Mouse (Mus musculus) hematopoietic stem cell, adult 5-6 weeks (primary cell): Measurements from ENCODE around the gene Nol4l. TPM values are rescaled to one million over a fixed set of nuclear protein-coding genes. Genes with fewer than 3 reads are reported as not detected.

Experiments
- ATAC-seq, 2 experiments: fragments of 125-278 bp in 1 of 2; replicated peaks in 1 of 2; 2 replicates each; pipeline ENCODE4 v1.8.0; 2016 to 2017; ENCODE audit warnings: inconsistent platforms in 2 of 2, mild to moderate bottlenecking in 2 of 2, moderate number of reproducible peaks in 2 of 2, low read depth in 1 of 2, moderate TSS enrichment in 1 of 2; ENCODE audit not compliant: low FRiP score in 2 of 2, poor library complexity in 2 of 2, severe bottlenecking in 2 of 2, insufficient read depth in 1 of 2, low TSS enrichment in 1 of 2
- total RNA-seq: library from RNA; stranded (forward); fragments of 172-1452, 232-1000 nt; gene quantifications from 2 replicates; pipeline ENCODE4 v1.2.3, GENCODE M21; 2017

The Nol4l gene
- 5.2 and 8.1 TPM in 2 replicates for total RNA-seq

DNA sequence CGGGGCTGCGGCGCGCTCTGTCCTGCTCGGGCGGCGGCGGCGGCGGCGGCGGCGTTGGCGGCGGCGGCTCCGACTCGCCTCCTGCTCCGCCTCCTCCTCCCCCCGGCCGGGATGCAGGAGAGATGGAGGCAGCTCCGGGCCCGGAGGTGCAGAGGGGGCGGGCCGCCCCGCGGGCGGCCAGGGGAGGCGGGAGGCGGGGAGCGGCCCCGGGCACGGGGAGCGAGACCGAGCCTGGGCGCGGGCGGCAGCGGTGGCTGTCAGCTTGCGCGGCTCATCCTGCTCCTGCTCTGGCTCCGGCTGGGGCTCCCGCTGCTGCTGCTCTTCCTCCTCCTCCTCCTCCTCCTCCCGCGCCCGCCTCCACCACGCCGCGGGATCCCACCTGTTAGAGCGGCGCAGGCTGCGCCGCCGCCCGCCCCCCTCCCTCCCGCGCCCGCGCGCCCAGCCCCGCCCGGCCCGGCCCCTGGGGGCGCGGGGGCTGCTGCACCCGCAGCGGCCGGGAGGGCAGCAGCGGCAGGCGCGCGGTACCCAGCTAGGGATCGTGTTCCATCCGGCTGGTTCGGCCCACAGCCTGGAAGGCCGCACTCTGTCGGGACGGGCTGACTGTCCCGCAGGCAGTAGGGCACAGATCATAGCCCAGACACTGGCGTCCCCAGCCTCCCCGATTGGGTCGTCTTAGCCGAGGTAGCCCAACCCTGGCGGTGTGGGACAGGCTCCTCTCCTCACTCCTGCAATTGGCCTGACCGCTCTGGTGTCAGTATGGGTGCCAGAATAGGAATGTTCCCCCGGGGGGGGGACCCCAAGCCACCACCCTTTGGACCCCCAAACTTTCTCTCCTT is at the start of gene Nol4l:
Gene Nol4l, minus strand, starts transcription at position 41 of the 836 bp plus-strand sequence.
- no peak for ATAC-seq

DNA sequence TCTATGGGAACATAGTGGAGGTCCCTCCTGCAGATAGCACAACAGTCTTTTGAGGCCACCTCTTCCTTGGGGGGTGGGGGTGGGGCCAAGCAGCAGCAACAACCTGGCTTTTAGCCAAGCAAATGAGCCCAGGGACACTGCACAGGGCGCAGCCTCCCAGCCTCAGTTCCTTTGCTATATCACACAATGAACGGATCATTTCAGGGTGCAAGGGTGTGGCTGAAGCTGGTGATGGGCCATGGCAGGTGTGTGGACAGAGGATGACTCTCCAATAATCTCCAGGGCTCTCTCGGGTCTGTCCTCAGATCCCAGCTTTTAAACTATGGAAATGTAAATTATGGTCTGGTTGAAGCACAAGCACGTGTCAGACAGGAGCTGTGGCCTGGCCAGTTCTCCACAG is 47.4 kb upstream of the Nol4l start:
- no peak for ATAC-seq

DNA sequence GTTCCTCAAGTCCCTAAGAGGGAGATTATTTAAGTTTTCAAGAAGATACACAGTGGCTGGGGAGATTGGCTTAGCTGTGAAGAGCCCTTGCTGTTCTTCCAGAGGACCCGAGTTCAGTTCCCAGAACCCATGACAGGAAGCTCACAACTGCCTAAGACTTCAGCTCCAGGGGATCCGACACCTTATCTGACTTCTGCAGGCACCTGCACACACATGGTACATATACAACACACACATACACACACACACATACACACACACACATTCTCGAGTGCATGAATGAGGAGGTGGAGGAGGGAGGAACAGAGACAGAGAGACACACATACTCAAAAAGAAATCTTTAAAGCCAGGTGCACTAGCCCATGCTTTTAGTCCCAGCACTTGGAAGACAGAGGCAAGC is 46.4 kb upstream of the Nol4l start:
- no peak for ATAC-seq

DNA sequence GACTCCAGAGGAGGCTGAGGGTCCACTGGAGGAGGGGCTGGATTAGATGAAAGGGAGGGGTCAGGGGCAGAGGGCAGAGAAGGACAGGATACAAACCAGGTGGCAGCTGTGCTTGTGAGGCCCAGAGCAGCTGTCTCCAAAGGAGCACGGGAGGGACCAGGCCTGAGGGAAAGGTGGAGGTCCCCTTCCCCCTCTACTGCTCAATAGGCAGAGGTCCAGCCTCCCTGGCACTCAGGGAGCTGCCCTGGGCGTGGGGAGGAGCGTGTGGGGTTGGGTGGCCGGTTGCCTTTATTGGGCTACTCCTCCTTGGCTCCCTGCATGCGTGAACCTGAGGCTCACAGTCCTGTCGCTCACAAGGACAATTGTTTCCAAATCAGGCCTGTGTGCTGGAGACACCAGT is 45.8 kb upstream of the Nol4l start:
- no peak for ATAC-seq

DNA sequence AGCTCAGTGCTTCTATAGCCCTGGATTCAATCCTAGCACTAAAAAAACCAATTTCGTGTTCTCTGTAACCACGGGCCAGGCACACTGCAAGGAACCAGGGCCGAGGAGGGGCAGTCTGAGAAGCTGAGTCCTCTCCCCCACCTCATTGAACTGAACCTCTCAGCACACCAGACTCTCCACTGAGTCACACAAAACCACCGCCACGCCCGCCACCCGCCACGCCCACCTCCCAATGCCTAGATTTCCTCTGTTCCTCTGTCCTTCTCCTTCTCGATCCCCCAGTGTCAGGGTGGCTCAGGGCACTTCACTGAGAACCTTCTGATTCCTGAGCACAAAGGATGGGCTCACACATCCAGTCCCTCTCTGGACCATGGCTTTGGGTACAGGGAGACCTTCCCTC is 43.3 kb upstream of the Nol4l start:
- ATAC-seq, result no peak

DNA sequence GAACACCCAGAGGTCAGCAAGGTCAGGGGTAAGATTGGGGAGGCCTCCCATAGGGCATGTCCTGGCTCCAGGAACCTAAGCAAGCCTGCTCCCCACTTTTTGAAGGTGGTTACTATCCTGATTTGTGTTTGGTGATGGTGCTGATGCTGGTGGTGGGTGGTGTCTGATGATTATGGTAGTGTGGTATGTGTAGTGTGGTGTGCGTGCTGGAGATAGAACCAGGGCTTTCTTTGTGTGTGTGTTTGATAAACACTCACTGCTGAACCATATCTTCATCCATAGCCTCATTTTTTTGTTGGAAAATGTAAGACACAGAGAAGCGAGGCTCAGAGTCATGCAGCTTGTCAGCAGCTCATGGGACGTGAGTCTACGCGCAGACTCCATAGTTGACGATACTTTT is 38.8 kb upstream of the Nol4l start:
- peak in 1 of 2 experiments; percentile 26; a peak in 1 of 4 replicates for ATAC-seq

DNA sequence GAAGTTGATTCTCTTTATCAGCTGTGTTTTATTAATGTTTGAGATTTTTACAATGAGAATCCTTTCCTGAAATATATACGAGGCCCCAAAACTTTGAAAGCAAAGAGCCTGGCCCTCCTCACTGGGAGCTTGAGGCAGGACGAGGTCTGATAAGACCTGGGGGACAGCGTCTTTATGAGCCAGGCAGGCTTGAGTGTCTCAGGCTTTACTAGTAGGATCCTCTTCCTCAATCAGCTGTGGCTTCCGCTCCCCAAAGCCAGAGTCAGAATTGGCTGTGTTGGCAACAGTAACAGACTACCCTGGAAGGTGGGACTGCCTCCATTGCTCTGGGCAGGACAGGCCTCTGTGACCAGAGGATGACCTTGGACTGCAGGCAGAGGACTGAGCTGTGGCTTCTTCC is 38.2 kb upstream of the Nol4l start:
- no peak for ATAC-seq

DNA sequence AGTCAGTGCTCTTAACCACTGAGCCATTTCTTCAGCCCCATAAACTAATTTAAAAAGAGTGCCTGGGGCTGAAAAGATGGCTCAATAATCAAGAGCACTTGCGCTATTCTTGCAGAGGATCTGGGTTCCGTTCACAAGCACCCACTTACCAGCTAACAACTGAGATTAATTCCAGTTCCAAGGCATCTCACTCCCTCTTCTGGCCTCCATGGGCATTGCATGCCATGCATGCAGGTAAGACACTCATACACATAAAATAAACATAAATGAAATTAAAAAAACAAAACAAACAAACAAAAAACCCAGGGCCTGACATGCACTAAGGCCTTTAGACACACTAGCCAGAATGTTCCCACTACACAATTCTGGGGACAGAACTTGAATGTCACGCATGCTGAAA is 34.6 kb upstream of the Nol4l start:
- no peak for ATAC-seq

DNA sequence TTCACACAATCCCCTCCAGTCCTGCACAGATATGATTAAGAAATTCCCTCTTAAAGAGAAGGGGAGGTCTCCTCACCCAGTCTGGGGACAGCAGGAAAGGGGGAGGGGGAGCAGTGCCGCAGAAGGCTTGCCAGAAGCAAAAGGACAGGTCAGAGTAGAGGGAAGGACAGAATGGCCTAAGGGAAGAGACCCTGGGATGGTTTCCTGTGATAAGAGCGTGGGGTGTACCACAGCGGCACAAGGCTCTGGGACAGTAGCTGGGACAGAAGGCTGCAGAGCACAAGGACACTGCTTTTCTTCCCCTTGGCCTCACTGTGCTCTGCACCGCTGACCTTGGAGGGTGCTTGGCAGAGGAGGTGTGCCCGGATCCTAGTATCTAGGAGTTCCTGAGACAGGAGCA is 31.8 kb upstream of the Nol4l start:
- peak in 1 of 2 experiments; percentile 16; a peak in 2 of 4 replicates for ATAC-seq

DNA sequence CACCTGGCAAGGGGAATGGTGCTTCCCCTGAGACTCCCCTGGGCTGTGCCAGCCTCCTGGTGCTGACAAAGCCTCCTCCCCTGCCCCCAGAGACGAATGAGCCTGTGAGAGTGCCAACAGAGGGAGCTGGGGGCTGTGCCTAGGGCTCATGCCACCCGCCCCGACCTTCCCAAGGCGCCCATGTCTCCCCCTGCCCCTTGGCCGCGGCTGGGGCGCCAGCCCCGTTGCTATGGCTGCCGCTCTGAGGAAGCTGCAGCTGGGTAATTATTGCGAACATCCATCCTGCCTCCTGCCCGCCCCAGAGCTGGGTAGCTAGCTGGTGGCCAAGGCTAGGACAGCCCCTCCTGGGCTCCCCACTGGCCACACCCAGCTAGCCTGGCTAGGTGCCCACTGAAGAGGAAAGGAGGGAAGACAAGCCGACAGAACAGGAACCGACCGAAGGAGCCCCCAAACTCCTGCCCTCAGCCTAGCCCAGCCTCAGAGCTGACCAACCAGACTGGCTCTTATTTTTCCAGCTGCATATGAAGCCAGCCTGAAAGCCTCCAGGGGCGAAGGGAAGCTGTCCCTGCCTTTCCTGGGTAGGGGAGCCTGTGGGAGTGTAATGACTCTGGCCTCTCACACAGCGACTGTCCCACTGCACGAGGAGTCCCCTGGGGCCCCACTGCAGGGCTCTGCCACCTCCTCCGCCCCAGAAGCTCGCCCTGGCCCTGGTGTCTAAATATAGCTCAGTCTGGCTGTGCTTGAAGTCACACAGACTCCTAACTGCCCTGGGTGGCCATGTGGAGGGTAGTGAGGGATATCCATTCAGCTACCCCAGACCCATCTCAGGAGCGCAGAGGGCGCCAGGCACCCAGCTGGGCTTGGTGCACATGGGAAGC is 31.1 kb upstream of the Nol4l start:
- peak; percentile 63 to 69 for ATAC-seq

DNA sequence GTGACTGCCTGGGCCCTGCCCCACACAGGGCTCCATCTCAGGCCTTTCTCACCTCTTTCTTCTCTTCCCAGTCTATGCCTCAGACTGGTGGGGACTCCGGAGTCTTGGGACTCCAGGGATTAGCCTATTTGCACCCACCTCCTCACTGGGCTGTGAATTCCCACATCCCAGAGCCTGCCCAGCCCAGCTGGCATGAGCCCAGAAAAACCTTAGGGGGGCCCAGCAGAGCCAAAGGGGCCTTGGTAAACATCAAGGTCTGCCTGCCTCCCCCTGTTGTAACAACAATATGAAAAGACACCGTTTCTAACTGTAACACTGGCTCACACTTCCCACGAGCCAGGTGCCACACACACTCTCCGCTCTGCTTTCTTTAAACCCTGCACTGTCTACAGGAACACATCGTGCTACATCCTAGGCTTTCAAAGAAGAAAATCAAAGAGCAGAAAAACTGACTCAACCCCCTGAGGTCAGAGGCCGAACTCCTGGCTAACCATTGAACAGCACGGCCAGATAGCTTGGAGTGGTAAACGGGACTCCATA is 29.9 kb upstream of the Nol4l start:
- no peak for ATAC-seq

DNA sequence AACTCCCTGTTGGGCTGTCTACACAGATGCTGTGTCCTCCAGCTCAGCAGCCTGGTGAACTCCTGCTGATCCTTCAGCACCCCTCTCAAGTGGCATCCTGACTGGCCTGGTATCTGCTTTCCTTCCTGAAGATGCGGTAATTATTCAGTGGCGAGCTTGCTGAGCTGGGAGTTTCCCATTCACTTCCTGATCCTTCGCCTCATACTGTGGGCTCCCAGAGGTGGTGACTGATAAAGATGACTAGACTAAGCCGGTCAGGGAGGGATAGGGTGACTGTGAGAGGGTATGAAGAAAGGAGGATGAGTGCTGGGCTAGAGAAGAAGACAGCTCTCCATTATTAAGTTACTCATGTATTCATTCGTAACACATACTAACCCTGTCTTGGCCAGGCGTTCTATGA is 28.7 kb upstream of the Nol4l start:
- no peak for ATAC-seq

DNA sequence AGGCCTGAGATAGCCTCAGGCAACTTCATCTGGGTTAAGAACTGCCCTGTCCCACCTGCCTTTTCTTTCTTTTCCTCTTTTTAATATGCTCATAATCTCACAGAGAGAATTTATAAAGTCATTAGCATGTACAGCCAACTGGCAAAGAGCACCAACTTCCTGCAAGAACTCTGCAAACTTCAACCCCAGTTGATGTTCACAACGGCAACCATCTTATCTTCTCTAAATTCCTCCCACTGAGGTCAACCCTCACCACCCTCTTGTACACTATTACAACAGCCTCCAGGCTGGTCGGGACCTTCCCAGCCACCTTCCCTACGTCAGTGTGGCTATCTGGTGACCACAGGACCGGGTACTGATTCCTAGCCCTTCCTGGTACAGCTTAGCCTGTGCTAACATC is 27.5 kb upstream of the Nol4l start:
- no peak for ATAC-seq

DNA sequence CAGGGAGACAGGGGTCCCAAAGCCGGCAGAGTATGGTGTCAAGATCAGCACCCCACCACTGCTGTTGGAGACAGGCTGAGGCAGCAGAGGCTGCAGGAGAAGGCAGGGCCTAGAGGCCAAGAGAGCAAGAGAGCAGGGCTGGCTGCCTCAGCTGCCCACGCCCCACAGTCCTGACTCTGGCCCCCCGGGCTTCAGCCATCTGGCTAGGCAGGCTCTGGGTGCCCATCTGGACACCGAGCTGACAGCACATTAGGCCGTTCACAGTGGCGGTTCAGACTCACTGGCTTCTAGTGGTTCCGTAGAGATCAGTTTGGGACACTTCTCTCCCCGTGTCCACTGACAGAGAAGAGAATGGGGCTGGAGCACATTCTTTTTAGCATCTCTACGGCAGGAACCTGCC is 26.4 kb upstream of the Nol4l start:
- no peak for ATAC-seq

DNA sequence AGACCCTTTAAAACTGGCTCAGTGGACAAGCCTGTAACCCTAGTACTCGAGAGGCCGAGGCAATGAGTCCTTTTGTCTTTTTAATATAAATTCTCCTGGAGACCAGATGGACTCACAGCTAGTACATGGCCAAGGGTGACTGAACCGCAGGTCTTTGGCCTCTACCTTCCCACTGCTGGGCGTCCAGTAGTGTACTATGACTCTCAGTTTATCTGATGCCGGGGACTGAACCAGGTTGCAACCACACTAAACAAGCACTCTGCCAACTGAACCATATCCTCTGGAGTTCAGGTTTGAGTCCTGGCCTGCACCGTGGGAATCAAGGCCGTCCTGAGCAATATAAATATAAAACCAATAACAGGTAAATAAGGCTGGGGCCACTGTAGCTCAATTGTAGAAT is 24.8 kb upstream of the Nol4l start:
- no peak for ATAC-seq

DNA sequence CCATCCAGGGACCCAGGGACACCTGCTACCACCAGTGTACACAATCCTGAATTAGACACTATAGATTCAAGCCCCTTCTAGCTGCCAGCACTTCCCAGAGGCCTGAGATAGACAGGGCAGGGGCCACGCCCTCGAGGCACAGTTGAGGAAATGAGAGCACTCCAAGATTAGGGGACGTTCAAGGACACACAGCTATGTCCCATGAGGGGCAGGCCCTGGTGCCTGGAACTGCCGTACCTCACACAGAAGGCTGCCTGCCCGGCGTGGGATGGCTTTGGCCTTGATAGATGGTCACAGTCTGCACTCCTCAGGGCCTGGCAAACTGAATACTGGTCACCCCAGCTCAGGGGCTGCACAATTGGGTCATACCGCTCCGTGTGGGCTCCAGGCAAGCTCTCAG is 19.7 kb upstream of the Nol4l start:
- ATAC-seq, result no peak

DNA sequence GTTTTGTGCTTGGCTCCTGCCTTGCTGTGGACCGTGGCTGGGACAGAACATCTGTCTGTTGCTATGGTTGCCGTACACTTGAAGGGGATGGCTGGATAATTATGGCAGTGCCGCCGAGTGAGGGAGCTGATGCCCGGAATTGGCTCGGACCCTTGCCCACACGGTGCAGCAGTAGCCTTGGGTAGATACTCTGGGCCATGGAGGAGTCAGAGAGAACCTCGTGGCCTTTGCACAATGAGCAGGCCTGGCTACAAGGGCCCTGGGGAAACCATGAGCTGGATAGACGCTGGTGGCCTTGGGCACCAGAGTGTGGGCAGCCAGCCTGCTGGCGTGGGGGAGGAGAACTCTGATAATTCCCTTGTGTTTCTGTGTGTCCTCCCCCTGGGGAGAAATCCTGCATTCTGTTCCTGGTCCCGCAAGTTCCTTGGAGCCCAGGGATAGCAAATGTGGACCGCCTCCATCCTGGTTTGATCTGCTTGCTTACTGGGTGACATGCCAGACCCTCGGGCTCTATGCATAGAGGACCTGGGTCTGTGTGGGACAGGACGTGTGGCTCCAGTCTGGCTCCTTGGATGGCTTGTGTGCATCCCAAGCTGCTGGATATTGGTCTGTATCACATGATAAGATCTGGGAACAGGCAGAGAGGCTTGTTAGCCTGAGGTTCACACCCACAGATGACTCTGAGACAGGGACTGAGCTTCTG is 18.6 kb upstream of the Nol4l start:
- ATAC-seq, result no peak

DNA sequence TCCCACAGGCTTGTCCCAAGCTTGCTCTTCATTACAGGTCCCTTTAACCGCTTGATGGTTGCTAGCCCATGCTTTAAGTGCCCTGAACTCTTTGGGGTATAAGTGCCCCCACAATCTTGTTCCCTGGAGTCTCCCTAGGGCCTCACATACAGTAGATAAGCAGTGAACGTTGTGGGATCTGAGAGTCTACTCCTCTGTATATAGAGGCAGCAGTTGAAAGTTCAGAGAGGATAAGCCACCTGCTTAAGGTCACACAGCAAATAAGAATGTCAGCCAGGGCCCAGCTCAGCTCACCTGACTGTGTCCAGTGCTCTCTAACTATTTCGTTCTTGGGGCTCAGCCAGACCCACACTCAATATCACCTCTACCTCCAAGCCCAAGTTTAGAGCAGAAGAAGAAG is 17.9 kb upstream of the Nol4l start:
- ATAC-seq, result no peak
